Mouse (Mus musculus) spleen, adult 2 months (tissue): ENCODE results near the gene Kirrel3. TPM values are rescaled to one million over a fixed set of nuclear protein-coding genes. Genes with fewer than 3 reads are reported as not detected.

Experiments used
- DNase-seq, 2 experiments: peaks; one replicate each; pipeline versions ENCODE4 v3.0.0 to v3.0.0-alpha.2; 2012 to 2021; ENCODE audit warnings: low spot score in 2 of 2, low read depth in 1 of 2
- H3K27ac ChIP-seq: fragments of 200-500 bp; 2 replicates; pipeline ENCODE4 v1.5.1; 2012; ENCODE audit warnings: low read length, inconsistent platforms; ENCODE audit not compliant: insufficient read depth
- H3K27me3 ChIP-seq: fragments of 200-500 bp; 2 replicates; pipeline ENCODE4 v1.6.1; 2012; ENCODE audit warnings: mild to moderate bottlenecking, moderate library complexity, low read length, inconsistent platforms; ENCODE audit not compliant: control insufficient read depth, insufficient read depth
- H3K36me3 ChIP-seq: fragments of 200-500 bp; 2 replicates; pipeline ENCODE4 v1.6.1; 2012; ENCODE audit warnings: mild to moderate bottlenecking, low read length, inconsistent platforms; ENCODE audit not compliant: control insufficient read depth, insufficient read depth
- H3K4me1 ChIP-seq: fragments of 200-500 bp; 2 replicates; pipeline ENCODE4 v1.6.1; 2011; ENCODE audit warnings: inconsistent platforms; ENCODE audit not compliant: control insufficient read depth, insufficient read depth, insufficient read length
- H3K4me3 ChIP-seq: fragments of 200-500 bp; 2 replicates; pipeline ENCODE4 v1.5.1; 2011; ENCODE audit warnings: mild to moderate bottlenecking, inconsistent platforms; ENCODE audit not compliant: insufficient read depth, insufficient read length; ENCODE audit errors: extremely low read depth
- CTCF ChIP-seq: fragments of 200-500 bp; IDR thresholded peaks from 2 replicates; pipeline ENCODE4 v1.5.1; 2011; ENCODE audit warnings: mild to moderate bottlenecking, inconsistent platforms; ENCODE audit not compliant: insufficient read depth, insufficient read length, insufficient replicate concordance; ENCODE audit errors: extremely low read depth
- POLR2A ChIP-seq: fragments of 200-500 bp; IDR thresholded peaks from 2 replicates; pipeline ENCODE4 v1.6.1; 2011; ENCODE audit warnings: low read depth, low read length, inconsistent platforms
- WGBS: fragments of 180-500 bp; shearing (Covaris S2); methylation state at CpG from one replicate; pipeline ENCODE4 v1.1.7; 2018; 5-methylcytosine and 5-hydroxymethylcytosine counted together
- polyA plus RNA-seq: library from polyadenylated mRNA; depleted of rRNA; stranded (reverse); fragments of >200 nt; gene quantifications from 2 replicates; pipeline ENCODE4 v1.2.3, GENCODE M21; 2012

Gene Kirrel3
- polyA plus RNA-seq, 1 experiment = 0.23 TPM

DNA sequence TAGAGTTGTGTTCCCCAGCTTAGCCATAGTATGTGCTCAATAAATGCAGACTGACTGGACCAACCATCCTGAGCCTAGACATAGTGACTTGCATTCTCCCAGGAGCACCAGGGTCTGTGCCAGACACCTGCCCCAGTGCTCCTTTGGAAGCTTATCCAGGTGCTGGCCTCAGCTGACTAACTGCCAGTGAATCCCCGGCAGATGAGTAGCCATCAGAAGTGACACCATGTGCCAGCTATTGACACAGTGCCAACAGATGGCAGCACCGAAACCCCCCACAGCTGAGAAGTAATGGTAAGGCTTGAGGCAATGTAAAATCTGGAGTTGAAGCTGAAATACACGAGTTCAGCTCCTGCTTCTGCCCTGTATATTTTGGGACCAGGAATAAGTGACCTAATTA is 399.2 kb downstream of the Kirrel3 start:
- no peak for TF ChIP-seq CTCF
- TF ChIP-seq POLR2A = no peak
- H3K27me3 ChIP-seq = no peaks in the 10 kb centered on the region
- no peaks in the 10 kb centered on the region for H3K36me3 ChIP-seq
- WGBS = 70% methylated on average over 3 of the region's 3 CpGs
- no peaks in the 10 kb centered on the region for H3K4me1 ChIP-seq
- DNase-seq = no peak
- no peak overlapping the region for H3K4me3 ChIP-seq
- no peak overlapping the region for H3K27ac ChIP-seq

DNA sequence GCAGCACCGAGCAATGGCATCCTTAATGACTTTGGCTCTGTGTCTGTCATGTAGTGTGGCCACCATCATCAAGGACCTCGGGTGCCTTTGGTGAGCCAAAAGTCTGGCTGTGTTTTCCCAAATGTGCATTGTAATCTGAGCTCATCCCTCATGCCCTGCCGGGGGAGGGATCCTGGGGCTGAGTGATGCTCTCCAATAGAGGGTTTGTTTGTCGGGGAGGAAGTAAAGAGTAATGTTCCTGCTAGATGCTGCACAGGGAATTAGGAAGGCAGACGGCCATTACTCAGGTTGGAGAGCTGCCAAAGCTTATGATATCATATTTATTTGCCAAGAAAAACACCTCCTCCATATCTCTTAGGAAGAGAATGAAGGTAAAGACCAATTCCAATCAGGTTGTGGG is 401.1 kb downstream of the Kirrel3 start:
- Histone ChIP-seq H3K4me3 (no peak overlapping the region), H3K4me1 (no peaks in the 10 kb centered on the region), H3K27ac (no peak overlapping the region), H3K27me3 (no peaks in the 10 kb centered on the region), H3K36me3 (no peaks in the 10 kb centered on the region)
- 47% methylated on average over 5 of the region's 5 CpGs for WGBS
- TF ChIP-seq CTCF = no peak
- TF ChIP-seq POLR2A = no peak
- DNase-seq = no peak

DNA sequence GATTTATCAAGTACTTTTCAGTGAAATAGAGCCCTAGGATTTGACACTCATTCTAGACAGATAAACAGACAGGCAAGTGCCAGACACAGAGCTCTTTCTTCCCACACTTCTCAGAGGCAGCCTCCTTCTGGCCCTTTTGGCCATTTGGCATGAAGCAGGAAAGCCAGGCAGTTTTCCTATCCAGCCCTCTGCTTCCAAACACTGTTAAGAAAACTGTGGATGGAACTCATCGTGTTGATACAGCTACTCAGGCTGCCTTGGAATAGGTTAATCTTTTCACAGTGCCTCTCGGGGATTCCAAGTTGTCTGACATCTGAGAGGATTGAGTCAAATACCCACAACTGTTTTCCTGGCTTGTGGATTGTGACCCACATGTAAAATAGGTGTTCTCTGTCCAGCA is 401.5 kb downstream of the Kirrel3 start:
- Histone ChIP-seq H3K27me3 (no peaks in the 10 kb centered on the region), H3K4me3 (no peak overlapping the region), H3K4me1 (no peaks in the 10 kb centered on the region), H3K27ac (no peak overlapping the region), H3K36me3 (no peaks in the 10 kb centered on the region)
- TF ChIP-seq POLR2A (no peak), CTCF (no peak)
- no peak for DNase-seq
- 34% methylated on average over 2 of the region's 2 CpGs for WGBS

DNA sequence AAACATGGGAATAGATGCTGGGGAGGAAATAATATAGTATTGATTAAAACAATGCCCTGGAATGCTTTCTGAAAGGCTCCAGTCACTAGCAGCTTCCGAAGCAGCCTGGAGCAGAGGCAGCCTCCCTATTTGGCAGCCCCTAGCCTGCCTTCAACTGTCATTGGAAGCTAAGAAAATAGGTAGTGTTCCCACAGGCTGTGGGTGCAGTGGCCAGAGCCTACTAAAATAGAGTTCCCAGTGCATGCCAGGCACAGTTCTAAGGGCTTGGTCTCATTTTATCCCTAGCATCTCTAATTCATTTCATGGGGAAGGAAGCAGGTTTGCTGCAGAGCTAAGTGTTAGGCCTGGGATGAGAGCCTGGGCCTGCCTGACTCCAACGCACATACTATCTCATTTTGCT is 402.6 kb downstream of the Kirrel3 start:
- H3K27ac ChIP-seq = no peak overlapping the region
- TF ChIP-seq CTCF (no peak), POLR2A (no peak)
- no peak for DNase-seq
- H3K27me3 ChIP-seq = no peaks in the 10 kb centered on the region
- no peaks in the 10 kb centered on the region for H3K4me1 ChIP-seq
- H3K36me3 ChIP-seq = no peaks in the 10 kb centered on the region
- WGBS = 88% methylated on average over 2 of the region's 2 CpGs
- H3K4me3 ChIP-seq = no peak overlapping the region

DNA sequence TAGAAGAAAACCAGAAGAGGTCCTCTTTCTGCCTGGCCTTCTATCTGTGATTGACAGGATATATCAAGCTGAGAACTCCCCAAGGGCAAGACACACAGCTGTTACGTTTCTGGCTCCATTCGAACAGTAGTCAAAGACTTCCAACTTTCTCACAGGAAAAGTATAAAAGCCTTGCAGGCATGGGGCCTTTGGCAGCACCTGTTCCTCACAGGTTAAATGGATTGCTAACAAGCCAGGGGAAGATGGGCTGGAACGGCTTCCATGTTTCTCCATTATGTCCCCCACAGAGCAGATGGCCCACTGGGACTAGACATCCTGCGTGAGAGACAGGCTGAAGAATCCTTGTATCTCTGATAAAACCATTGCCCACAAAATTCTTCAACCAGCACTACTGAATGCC is 415.5 kb downstream of the Kirrel3 start:
- no peaks in the 10 kb centered on the region for H3K4me1 ChIP-seq
- H3K4me3 ChIP-seq = no peak overlapping the region
- DNase-seq = no peak
- H3K27ac ChIP-seq = no peak overlapping the region
- TF ChIP-seq CTCF (no peak), POLR2A (no peak)
- no peaks in the 10 kb centered on the region for H3K27me3 ChIP-seq
- H3K36me3 ChIP-seq = no peaks in the 10 kb centered on the region
- 82% methylated on average over 4 of the region's 4 CpGs for WGBS

DNA sequence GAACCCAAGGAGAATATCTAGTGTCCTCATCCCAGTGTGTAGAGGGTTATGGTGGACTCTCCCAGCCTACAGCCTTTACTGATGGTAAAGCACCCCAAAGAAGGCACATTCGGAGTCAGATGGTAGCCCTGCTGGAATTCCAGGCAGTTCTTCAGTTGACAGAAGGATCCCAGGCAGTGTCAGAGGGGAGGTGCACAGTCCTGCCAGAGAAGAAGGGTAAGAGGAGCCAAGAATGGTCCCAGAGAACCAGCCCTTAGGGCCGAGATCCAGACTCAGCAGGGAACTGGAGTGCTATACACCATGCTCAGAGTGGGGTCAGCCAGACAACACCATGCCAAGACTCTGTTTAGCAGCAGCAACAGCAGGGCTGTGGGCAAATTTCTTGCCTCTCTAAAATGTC is 416.2 kb downstream of the Kirrel3 start:
- Histone ChIP-seq H3K4me3 (no peak overlapping the region), H3K4me1 (no peaks in the 10 kb centered on the region), H3K36me3 (no peaks in the 10 kb centered on the region), H3K27me3 (no peaks in the 10 kb centered on the region), H3K27ac (no peak overlapping the region)
- DNase-seq = no peak
- WGBS = 66% methylated on average over 2 of the region's 2 CpGs
- TF ChIP-seq POLR2A (no peak), CTCF (no peak)

DNA sequence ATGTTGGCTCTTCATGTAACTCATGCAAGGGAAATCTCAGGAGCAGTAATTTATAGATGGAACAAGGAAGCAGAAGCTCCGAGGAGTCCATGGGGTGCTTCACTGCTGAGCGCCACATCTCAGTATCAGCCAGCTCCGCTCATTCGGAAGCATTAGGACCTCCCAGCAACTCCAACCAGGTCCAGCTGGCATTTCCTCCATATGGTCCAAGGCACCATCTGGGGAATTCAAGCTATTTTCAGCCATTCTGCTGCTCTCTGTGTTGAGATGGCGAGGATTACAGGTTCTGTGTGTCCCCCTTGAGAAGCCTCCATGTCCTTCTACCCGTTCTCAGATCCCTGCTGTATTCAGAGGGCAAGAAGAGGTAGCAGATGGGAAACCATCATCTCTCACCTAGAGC is 419.5 kb downstream of the Kirrel3 start:
- 84% methylated on average over 6 of the region's 6 CpGs for WGBS
- Histone ChIP-seq H3K27me3 (no peaks in the 10 kb centered on the region), H3K4me3 (no peak overlapping the region), H3K36me3 (no peaks in the 10 kb centered on the region), H3K27ac (no peak overlapping the region), H3K4me1 (no peaks in the 10 kb centered on the region)
- DNase-seq = no peak
- TF ChIP-seq CTCF (no peak), POLR2A (no peak)
